Mouse (Mus musculus): ENCODE data around the gene Aatk.

DNA sequence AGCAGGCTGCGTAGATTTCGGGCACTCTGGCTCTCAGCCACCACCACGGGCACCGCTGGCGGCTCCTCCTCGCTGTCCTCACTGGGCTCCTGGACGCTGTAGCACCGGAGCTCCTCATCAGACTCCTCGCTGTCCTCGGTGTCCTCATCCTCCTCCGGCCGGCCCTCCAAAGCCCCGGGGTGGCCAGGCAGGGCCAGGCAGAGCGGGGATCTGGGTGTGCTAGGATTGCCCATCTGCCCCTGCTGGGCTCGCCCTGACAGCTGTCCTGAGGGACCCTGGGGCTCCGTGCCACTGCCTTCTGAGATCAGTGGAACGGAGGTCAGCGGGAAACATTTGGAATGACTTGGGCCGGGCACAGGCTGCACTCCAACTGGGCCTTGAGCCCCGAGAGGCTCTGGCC is 37.0 kb downstream of the Aatk start:
- TF ChIP-seq CTCF (IDR thresholded peaks at IDR 0.05; ENCODE audit: low read depth) (no peak), EP300 (IDR thresholded peaks at IDR 0.05; ENCODE audit: low read depth) (no peak)
